Comparison of ENCODE assay signal across 9 mouse cellular contexts in the genomic region with DNA sequence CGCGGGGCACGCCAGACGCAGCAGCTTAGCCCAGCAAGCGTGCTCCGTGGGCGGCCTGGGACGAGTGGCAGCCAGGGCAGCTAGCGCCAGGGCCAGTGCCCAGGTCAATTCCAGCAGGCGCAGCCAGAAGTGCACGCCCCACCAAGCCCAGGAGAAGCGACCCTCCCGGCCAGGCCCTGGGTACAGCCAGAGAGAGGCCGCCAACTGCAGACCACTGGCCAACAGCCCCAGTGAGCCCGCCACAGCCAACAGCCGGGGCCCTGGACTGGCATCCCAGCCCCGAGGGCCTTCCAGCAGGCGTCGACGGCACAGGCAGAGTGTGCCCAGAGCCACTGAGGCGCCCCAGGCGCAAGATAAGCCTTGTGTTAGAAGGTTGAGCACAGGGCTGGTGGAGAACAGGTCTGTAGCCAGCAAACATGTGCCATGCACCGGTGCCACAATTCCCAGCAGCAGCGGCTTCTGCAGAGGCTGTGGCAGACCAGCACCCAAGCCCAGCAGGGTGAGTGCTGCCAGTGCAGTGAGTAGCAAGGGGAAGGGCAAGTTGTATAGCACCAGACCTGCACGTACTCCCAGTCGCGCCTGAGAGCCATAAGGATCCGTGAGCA. TPM values are rescaled to one million over a fixed set of nuclear protein-coding genes. Genes with fewer than 3 reads are reported as not detected.
A peak's percentile ranks its signal among the peaks of the same experiment; 100 is the strongest.
DNase-seq lines count a peak whose midpoint lies in the region; ATAC-seq and TF ChIP-seq lines count a peak whose summit lies in the region.
"Had no signal": no experiment of that assay in that cellular context is flagged by ENCODE, and none has a peak within 500 bp of the region (broad histone marks: within the 10 kb centered on the region; RNA-seq: fewer than 3 reads in every experiment).

No protein-coding gene starts in this region.

- no peak for DNase-seq in lung, adult 18-20 months
- no peak for DNase-seq in spleen, postnatal 14 days (ENCODE audit: low spot score in 2 of 2)
- no peak for DNase-seq in ovary, postnatal 36 days (ENCODE audit: low spot score)
- DNase-seq: cerebellum, adult 9-11 months had no signal

- H3K27me3 ChIP-seq in erythroblast, embryonic 14.5 days (ENCODE audit: control insufficient read depth), result peaks cover 53% of the 10 kb centered on the region
- peaks cover 18% of the 10 kb centered on the region for H3K27me3 ChIP-seq in lung, embryonic 16.5 days (ENCODE audit: control insufficient read depth, insufficient read depth, low read depth, low read length)
- peaks cover 10% of the 10 kb centered on the region; the same call in 1 of the 2 replicates for H3K27me3 ChIP-seq in intestine, postnatal 0 days (replicated peaks; ENCODE audit: control insufficient read depth, insufficient read depth, low read length)
- no peaks in the 10 kb centered on the region for H3K27me3 ChIP-seq in neural tube, embryonic 14.5 days (ENCODE audit: control insufficient read depth, insufficient read depth, low read length)

- TF ChIP-seq CTCF in intestine, postnatal 0 days (IDR thresholded peaks at IDR 0.05; ENCODE audit: low read depth), result no peak

- WGBS in lung, embryonic 16.5 days, result 33% methylated on average over 28 of the region's 28 CpGs
- WGBS in intestine, postnatal 0 days, result 44% methylated on average over 28 of the region's 28 CpGs
- 51% methylated on average over 28 of the region's 28 CpGs for WGBS in neural tube, embryonic 14.5 days

- no peaks in the 10 kb centered on the region; the same call in 1 of the 2 replicates for H3K9me3 ChIP-seq in erythroblast, embryonic 14.5 days (ENCODE audit: control insufficient read depth, low read length)
- no peaks in the 10 kb centered on the region for H3K9me3 ChIP-seq in lung, embryonic 16.5 days (ENCODE audit: control insufficient read depth, low read length)
- no peaks in the 10 kb centered on the region for H3K9me3 ChIP-seq in intestine, postnatal 0 days (ENCODE audit: control insufficient read depth)
- H3K9me3 ChIP-seq in neural tube, embryonic 14.5 days (ENCODE audit: control insufficient read depth, low read length), result no peaks in the 10 kb centered on the region

- H3K36me3 ChIP-seq in erythroblast, embryonic 14.5 days (ENCODE audit: control insufficient read depth), result peaks cover 7% of the 10 kb centered on the region; the same call in 1 of the 2 replicates
- no peaks in the 10 kb centered on the region; the same call in 1 of the 2 replicates for H3K36me3 ChIP-seq in lung, embryonic 16.5 days (ENCODE audit: control insufficient read depth, insufficient read depth, low read length)
- H3K36me3 ChIP-seq in intestine, postnatal 0 days (ENCODE audit: control insufficient read depth, insufficient read depth), result peaks cover 13% of the 10 kb centered on the region; the same call in 1 of the 2 replicates
- H3K36me3 ChIP-seq in neural tube, embryonic 14.5 days (ENCODE audit: control insufficient read depth, insufficient read depth, low read length), result peaks cover 22% of the 10 kb centered on the region

- H3K9ac ChIP-seq in lung, embryonic 16.5 days (ENCODE audit: low read length), result no peak overlapping the region; the same call in 1 of the 2 replicates
- peak overlapping the region; percentile 40; the same call in 1 of the 2 replicates for H3K9ac ChIP-seq in intestine, postnatal 0 days (ENCODE audit: low read depth, low read length)
- no peak overlapping the region for H3K9ac ChIP-seq in neural tube, embryonic 14.5 days (replicated peaks; ENCODE audit: low read depth, low read length)

- H3K27ac ChIP-seq in lung, embryonic 16.5 days (ENCODE audit: low read length), result no peak overlapping the region
- H3K27ac ChIP-seq in intestine, postnatal 0 days (ENCODE audit: low read depth, low read length), result no peak overlapping the region
- no peak overlapping the region for H3K27ac ChIP-seq in neural tube, embryonic 14.5 days (ENCODE audit: low read depth, low read length)

- H3K4me1 ChIP-seq in erythroblast, embryonic 14.5 days (ENCODE audit: control insufficient read depth), result peaks cover 16% of the 10 kb centered on the region
- H3K4me1 ChIP-seq in lung, embryonic 16.5 days (replicated peaks; ENCODE audit: control insufficient read depth, insufficient read depth, low read length), result peaks cover 6% of the 10 kb centered on the region
- H3K4me1 ChIP-seq in intestine, postnatal 0 days (replicated peaks; ENCODE audit: control insufficient read depth, insufficient read depth, low read length), result 0 out of 2 replicates have a peak, but pooled peaks cover 6% of the 10 kb centered on the region
- H3K4me1 ChIP-seq in neural tube, embryonic 14.5 days (ENCODE audit: control insufficient read depth, insufficient read depth, low read length), result no peaks in the 10 kb centered on the region

- ATAC-seq in erythroblast, adult 5-6 weeks (replicated peaks; ENCODE audit: low FRiP score, poor library complexity, severe bottlenecking), result no peak
- ATAC-seq in lung, embryonic 16.5 days (ENCODE audit: low read depth), result peak; percentile 31; the same call in 1 of the 2 replicates
- ATAC-seq in intestine, postnatal 0 days, result peak; percentile 5
- ATAC-seq in neural tube, embryonic 14.5 days (ENCODE audit: low read depth), result no peak

- H3K4me3 ChIP-seq in erythroblast, embryonic 14.5 days (replicated peaks), result peak overlapping the region; percentile 62
- peak overlapping the region; percentile 51 for H3K4me3 ChIP-seq in lung, embryonic 16.5 days (ENCODE audit: low read length)
- peak overlapping the region; percentile 35 for H3K4me3 ChIP-seq in intestine, postnatal 0 days (ENCODE audit: low read depth, low read length)
- no peak overlapping the region for H3K4me3 ChIP-seq in neural tube, embryonic 14.5 days (ENCODE audit: low read depth, low read length)

- H3K4me2 ChIP-seq in lung, embryonic 16.5 days (ENCODE audit: low read depth, low read length), result peak overlapping the region; percentile 82
- H3K4me2 ChIP-seq in intestine, postnatal 0 days (replicated peaks; ENCODE audit: low read depth), result peak overlapping the region; percentile 70
- H3K4me2 ChIP-seq in neural tube, embryonic 14.5 days (ENCODE audit: low read depth, low read length), result peak overlapping the region; percentile 42; the same call in 1 of the 2 replicates

RNA-seq across cellular contexts. Expression of gene Prrt3, which starts 6.6 kb away (rescaled TPM):
- polyA plus RNA-seq in erythroblast, embryonic 14.5 days (2012), result 0.02 TPM in 1 of 2 replicates, not detected in the other
- not detected in 2 replicates for total RNA-seq in erythroblast, adult 5-6 weeks (2015; ENCODE audit: low replicate concordance)
- 0.34 TPM in 1 of 2 replicates, not detected in the other for total RNA-seq in erythroblast, adult 5-6 weeks (2017; ENCODE audit: low replicate concordance)
- 0.11 and 0.19 TPM in 2 replicates for polyA plus RNA-seq in lung, embryonic 16.5 days (2015; fragmentation: Nextera tagmentation; extraction: Ambion mirVana)
- 0.47 and 0.52 TPM in 2 replicates for polyA plus RNA-seq in intestine, postnatal 0 days (2015; fragmentation: Nextera tagmentation; extraction: Ambion mirVana)
- polyA plus RNA-seq in neural tube, embryonic 14.5 days (2014; fragmentation: Nextera tagmentation; extraction: Ambion mirVana), result 8.4 and 9.1 TPM in 2 replicates

RNA-seq across cellular contexts. Expression of gene Creld1, which starts 12.1 kb away (rescaled TPM):
- 0.38 and 0.61 TPM in 2 replicates for polyA plus RNA-seq in erythroblast, embryonic 14.5 days (2012)
- not detected in 2 replicates for total RNA-seq in erythroblast, adult 5-6 weeks (2015; ENCODE audit: low replicate concordance)
- 2.7 TPM in 1 of 2 replicates, not detected in the other for total RNA-seq in erythroblast, adult 5-6 weeks (2017; ENCODE audit: low replicate concordance)
- 32.5 and 37.7 TPM in 2 replicates for polyA plus RNA-seq in lung, embryonic 16.5 days (2015; fragmentation: Nextera tagmentation; extraction: Ambion mirVana)
- 8.5 and 9.7 TPM in 2 replicates for polyA plus RNA-seq in intestine, postnatal 0 days (2015; fragmentation: Nextera tagmentation; extraction: Ambion mirVana)
- polyA plus RNA-seq in neural tube, embryonic 14.5 days (2014; fragmentation: Nextera tagmentation; extraction: Ambion mirVana), result 66.4 and 72.4 TPM in 2 replicates

RNA-seq across cellular contexts. Expression of gene Il17rc, which starts 23.9 kb away (rescaled TPM):
- polyA plus RNA-seq in erythroblast, embryonic 14.5 days (2012), result not detected in 2 replicates
- total RNA-seq in erythroblast, adult 5-6 weeks (2015; ENCODE audit: low replicate concordance), result not detected in 2 replicates
- total RNA-seq in erythroblast, adult 5-6 weeks (2017; ENCODE audit: low replicate concordance), result not detected in 2 replicates
- polyA plus RNA-seq in lung, embryonic 16.5 days (2015; fragmentation: Nextera tagmentation; extraction: Ambion mirVana), result 26.7 and 28.3 TPM in 2 replicates
- 16.5 and 17.4 TPM in 2 replicates for polyA plus RNA-seq in intestine, postnatal 0 days (2015; fragmentation: Nextera tagmentation; extraction: Ambion mirVana)
- 1.6 and 2.4 TPM in 2 replicates for polyA plus RNA-seq in neural tube, embryonic 14.5 days (2014; fragmentation: Nextera tagmentation; extraction: Ambion mirVana)

RNA-seq across cellular contexts. Expression of gene Emc3, which starts 36.3 kb away (rescaled TPM):
- polyA plus RNA-seq in erythroblast, embryonic 14.5 days (2012), result 2.4 and 2.6 TPM in 2 replicates
- total RNA-seq in erythroblast, adult 5-6 weeks (2015; ENCODE audit: low replicate concordance), result 21.5 and 28.8 TPM in 2 replicates
- 18.2 and 21.3 TPM in 2 replicates for total RNA-seq in erythroblast, adult 5-6 weeks (2017; ENCODE audit: low replicate concordance)
- polyA plus RNA-seq in lung, embryonic 16.5 days (2015; fragmentation: Nextera tagmentation; extraction: Ambion mirVana), result 108 and 110 TPM in 2 replicates
- 77.2 and 77.9 TPM in 2 replicates for polyA plus RNA-seq in intestine, postnatal 0 days (2015; fragmentation: Nextera tagmentation; extraction: Ambion mirVana)
- 111 and 116 TPM in 2 replicates for polyA plus RNA-seq in neural tube, embryonic 14.5 days (2014; fragmentation: Nextera tagmentation; extraction: Ambion mirVana)

RNA-seq across cellular contexts. Expression of gene Fancd2, which starts 36.3 kb away (rescaled TPM):
- polyA plus RNA-seq in erythroblast, embryonic 14.5 days (2012), result 0.13 and 0.15 TPM in 2 replicates
- total RNA-seq in erythroblast, adult 5-6 weeks (2015; ENCODE audit: low replicate concordance), result 27.8 and 40.3 TPM in 2 replicates
- total RNA-seq in erythroblast, adult 5-6 weeks (2017; ENCODE audit: low replicate concordance), result 32.1 and 36.5 TPM in 2 replicates
- 12.9 and 13.0 TPM in 2 replicates for polyA plus RNA-seq in lung, embryonic 16.5 days (2015; fragmentation: Nextera tagmentation; extraction: Ambion mirVana)
- polyA plus RNA-seq in intestine, postnatal 0 days (2015; fragmentation: Nextera tagmentation; extraction: Ambion mirVana), result 1.4 and 1.7 TPM in 2 replicates
- polyA plus RNA-seq in neural tube, embryonic 14.5 days (2014; fragmentation: Nextera tagmentation; extraction: Ambion mirVana), result 1.2 and 1.5 TPM in 2 replicates

Comparison
In these comparisons a context has a peak if more than half of its experiments do, and no peak if none do; other contexts are left out.
1. ATAC-seq: peak in lung, embryonic 16.5 days (single experiment) and intestine, postnatal 0 days (single experiment); none in erythroblast, adult 5-6 weeks (single experiment) and neural tube, embryonic 14.5 days (single experiment).
2. Peak in every context shown above with its lines, with median percentiles within 50 percentile points of each other: H3K4me2 ChIP-seq.